Mouse (Mus musculus) embryonic fibroblast, embryonic 13.5 days (primary cell): ENCODE results near the gene Tmeff1.

ENCODE experiments used
- CTCF ChIP-seq: IDR thresholded peaks from 2 replicates; pipeline ENCODE4 v1.5.1; 2011; ENCODE audit warnings: mild to moderate bottlenecking, control low read depth, low read length, moderate library complexity, borderline replicate concordance; ENCODE audit not compliant: insufficient read depth
- POLR2A ChIP-seq: IDR thresholded peaks from 2 replicates; pipeline ENCODE4 v1.6.1; 2011; ENCODE audit warnings: low read depth, mild to moderate bottlenecking, control low read depth, low read length, moderate library complexity

DNA sequence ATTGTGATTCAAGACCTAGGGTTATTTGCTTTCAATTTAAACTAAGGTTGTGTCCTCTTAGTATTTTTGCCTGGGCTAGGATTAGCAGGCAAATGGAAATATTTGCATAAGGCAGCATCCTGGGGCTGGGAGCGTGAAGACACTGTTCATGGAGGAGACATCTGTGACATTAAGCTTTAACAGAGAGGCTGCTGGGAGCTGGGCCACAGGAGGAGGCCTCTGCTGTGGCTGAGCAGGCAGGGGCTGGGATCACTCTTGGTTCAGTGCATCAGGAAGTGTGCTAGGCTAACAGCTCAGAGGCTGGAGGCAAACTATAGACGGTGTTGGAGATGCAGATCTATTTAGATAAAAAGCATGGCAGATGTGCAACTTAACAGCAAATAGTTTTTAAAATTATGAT lies 2.0 kb upstream of the Tmeff1 start:
- no peak for TF ChIP-seq CTCF
- TF ChIP-seq POLR2A = no peak
